Mouse (Mus musculus): Measurements from ENCODE around the gene Hoxc13.

- TF ChIP-seq GATA1 (IDR thresholded peaks at IDR 0.05; ENCODE audit: borderline replicate concordance, low read length) (no peak), FLI1 (IDR thresholded peaks at IDR 0.05; ENCODE audit: low read length) (no peak)
Observed at GRCm38 (mm10) chr15:102934438-102934837, 13.5 kb downstream of the Hoxc13 start.

Data from megakaryocyte, embryonic 14.5 days (primary cell).